In the genomic region with DNA sequence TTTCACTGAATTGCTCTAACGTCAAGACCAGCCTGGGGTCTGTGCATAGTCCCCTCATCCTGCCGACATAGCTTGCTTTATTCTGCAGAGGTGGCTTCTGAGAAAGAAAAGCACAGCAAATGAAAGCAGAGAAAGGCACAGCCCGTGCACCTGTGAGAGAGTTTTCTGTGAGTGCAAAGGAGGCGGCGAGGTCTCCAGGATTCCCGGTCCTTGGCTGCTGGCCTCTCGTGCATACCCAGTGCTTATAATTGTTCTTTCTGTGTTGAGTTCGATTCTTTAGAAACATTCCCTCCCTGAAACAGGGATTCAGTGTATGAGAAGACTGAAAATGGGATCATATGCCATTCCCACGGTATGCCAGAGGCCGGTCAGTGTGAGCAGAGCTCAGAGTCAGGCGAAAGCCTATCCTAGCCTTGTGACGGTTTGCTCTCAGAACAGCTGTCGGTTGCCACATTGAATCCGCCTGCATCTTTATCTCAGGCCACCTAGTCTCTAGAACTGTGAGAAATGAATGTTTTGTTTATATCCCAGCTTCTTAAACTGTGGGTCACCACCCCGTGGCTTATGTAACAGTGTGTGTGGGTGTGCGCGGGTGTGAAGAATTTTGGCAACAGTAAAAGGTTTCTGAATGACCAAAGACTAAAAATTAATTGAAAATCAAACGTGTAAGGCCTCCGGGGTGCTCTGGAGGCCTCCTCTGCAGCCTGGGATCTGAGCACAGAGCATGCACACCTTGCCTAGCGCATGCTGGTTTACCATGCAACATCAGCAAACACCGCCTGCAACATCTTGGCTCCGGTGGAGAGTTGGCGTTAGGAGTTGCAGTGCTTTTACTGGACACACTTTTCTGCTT, we compare ENCODE assay signal across 11 mouse cellular contexts. TPM values are rescaled to one million over a fixed set of nuclear protein-coding genes. Genes with fewer than 3 reads are reported as not detected.
DNase-seq lines count a peak whose midpoint lies in the region; ATAC-seq and TF ChIP-seq lines count a peak whose summit lies in the region.
"Had no signal": no experiment of that assay in that cellular context is flagged by ENCODE, and none has a peak within 500 bp of the region (broad histone marks: within the 10 kb centered on the region; RNA-seq: fewer than 3 reads in every experiment).

No protein-coding gene starts in this region.

- H3K9me3 ChIP-seq in megakaryocyte, embryonic 14.5 days, result no peaks in the 10 kb centered on the region
- H3K9me3 ChIP-seq in liver, embryonic 12.5 days (replicated peaks), result no peaks in the 10 kb centered on the region
- no peaks in the 10 kb centered on the region for H3K9me3 ChIP-seq in stomach, embryonic 15.5 days

- peak overlapping the region; percentile 45 for H3K4me3 ChIP-seq in gastrocnemius, adult 2 months
- peak overlapping the region; percentile 98 for H3K4me3 ChIP-seq in megakaryocyte, embryonic 14.5 days (replicated peaks)
- peak overlapping the region; percentile 96 for H3K4me3 ChIP-seq in liver, embryonic 12.5 days
- no peak overlapping the region for H3K4me3 ChIP-seq in stomach, embryonic 15.5 days (replicated peaks)

- WGBS in liver, embryonic 12.5 days (ENCODE audit: insufficient replicate concordance), result 61% methylated on average over 23 of the region's 23 CpGs
- 52% methylated on average over 23 of the region's 23 CpGs for WGBS in stomach, embryonic 15.5 days

- peaks cover 90% of the 10 kb centered on the region for H3K4me1 ChIP-seq in megakaryocyte, embryonic 14.5 days
- peaks cover 99% of the 10 kb centered on the region for H3K4me1 ChIP-seq in liver, embryonic 12.5 days
- H3K4me1 ChIP-seq in stomach, embryonic 15.5 days, result peaks cover 15% of the 10 kb centered on the region; the same call in 1 of the 2 replicates

- ATAC-seq in megakaryocyte, adult 5-6 weeks (ENCODE audit: poor library complexity, severe bottlenecking), result no peak
- no peak for ATAC-seq in liver, embryonic 12.5 days
- no peak for ATAC-seq in stomach, embryonic 15.5 days (ENCODE audit: insufficient read depth, low FRiP score, low read depth)
- ATAC-seq: midbrain, embryonic 16.5 days had no signal

- peaks cover 81% of the 10 kb centered on the region for H3K36me3 ChIP-seq in megakaryocyte, embryonic 14.5 days (replicated peaks; ENCODE audit: low read length)
- peaks cover 56% of the 10 kb centered on the region for H3K36me3 ChIP-seq in liver, embryonic 12.5 days
- no peaks in the 10 kb centered on the region for H3K36me3 ChIP-seq in stomach, embryonic 15.5 days

- H3K4me2 ChIP-seq in liver, embryonic 12.5 days, result peak overlapping the region; percentile 70
- peak overlapping the region; percentile 11; the same call in 1 of the 2 replicates for H3K4me2 ChIP-seq in stomach, embryonic 15.5 days

- peak; percentile 42 for DNase-seq in gastrocnemius, adult 2 months
- no peak for DNase-seq in gastrocnemius, postnatal 4 days (ENCODE audit: low spot score in 2 of 2)
- no peak for DNase-seq in urinary bladder, postnatal 14 days (ENCODE audit: low spot score)
- no peak for DNase-seq in frontal cortex, postnatal 25 days (ENCODE audit: low spot score in 2 of 2)
- DNase-seq: cerebellum, postnatal 14 days; gastrocnemius, postnatal 36 days had no signal

- TF ChIP-seq CTCF in gastrocnemius, adult 2 months (IDR thresholded peaks at IDR 0.05), result no peak

- intact Hi-C loops in gastrocnemius, adult 2 months (cut with DNase I), result no loop called here

- peak overlapping the region; percentile 58 for H3K9ac ChIP-seq in liver, embryonic 12.5 days
- H3K9ac ChIP-seq in stomach, embryonic 15.5 days, result no peak overlapping the region

- peak overlapping the region; percentile 67 for H3K27ac ChIP-seq in gastrocnemius, adult 2 months
- H3K27ac ChIP-seq in liver, embryonic 12.5 days, result peak overlapping the region; percentile 99
- no peak overlapping the region for H3K27ac ChIP-seq in stomach, embryonic 15.5 days

- no peaks in the 10 kb centered on the region for H3K27me3 ChIP-seq in megakaryocyte, embryonic 14.5 days (replicated peaks)
- no peaks in the 10 kb centered on the region for H3K27me3 ChIP-seq in liver, embryonic 12.5 days (replicated peaks)
- H3K27me3 ChIP-seq in stomach, embryonic 15.5 days (replicated peaks), result no peaks in the 10 kb centered on the region

RNA-seq across cellular contexts. Expression of gene Bmp2k, which starts 6.9 kb away (rescaled TPM):
- 10 to 100 TPM in 1 of 2 experiments, 1 to 10 TPM in 1; 9.6 to 12.9 TPM for total RNA-seq in gastrocnemius, adult 2 months (2021)
- total RNA-seq in gastrocnemius, postnatal 4 days (2021), result 10 to 100 TPM; 15.5 to 16.8 TPM
- 11.6 and 15.5 TPM in 2 replicates for polyA plus RNA-seq in megakaryocyte, embryonic 14.5 days (2012; ENCODE audit: insufficient read depth, low replicate concordance)
- 67.8 and 74.8 TPM in 2 replicates for total RNA-seq in megakaryocyte, adult 5-6 weeks (2015)
- total RNA-seq in megakaryocyte, adult 5-6 weeks (2017), result 33.7 and 43.9 TPM in 2 replicates
- 57.2 and 59.8 TPM in 2 replicates for polyA plus RNA-seq in liver, embryonic 12.5 days (2016; fragmentation: Nextera tagmentation; extraction: Ambion mirVana)
- 13.8 and 15.0 TPM in 2 replicates for polyA plus RNA-seq in stomach, embryonic 15.5 days (2015; fragmentation: Nextera tagmentation; extraction: Ambion mirVana)
